Mouse (Mus musculus): ENCODE data around the gene Enkd1.

Gene Enkd1

GRCm38 (mm10) chr8:105661167-105661566, 46.8 kb downstream of the Enkd1 start:
- DNase-seq (ENCODE audit: low spot score in 2 of 2) = no peak

GRCm38 (mm10) chr8:105657641-105658040, 50.4 kb downstream of the Enkd1 start:
- no peak for DNase-seq (ENCODE audit: low spot score in 2 of 2)

All from spleen, postnatal 14 days (tissue).